Mouse (Mus musculus): ENCODE results near the gene Sf3a3. TPM values are rescaled to one million over a fixed set of nuclear protein-coding genes. Genes with fewer than 3 reads are reported as not detected.

Sf3a3 gene
- total RNA-seq, 2 experiments from 2014 or later: 18.1 to 18.2 TPM

DNA sequence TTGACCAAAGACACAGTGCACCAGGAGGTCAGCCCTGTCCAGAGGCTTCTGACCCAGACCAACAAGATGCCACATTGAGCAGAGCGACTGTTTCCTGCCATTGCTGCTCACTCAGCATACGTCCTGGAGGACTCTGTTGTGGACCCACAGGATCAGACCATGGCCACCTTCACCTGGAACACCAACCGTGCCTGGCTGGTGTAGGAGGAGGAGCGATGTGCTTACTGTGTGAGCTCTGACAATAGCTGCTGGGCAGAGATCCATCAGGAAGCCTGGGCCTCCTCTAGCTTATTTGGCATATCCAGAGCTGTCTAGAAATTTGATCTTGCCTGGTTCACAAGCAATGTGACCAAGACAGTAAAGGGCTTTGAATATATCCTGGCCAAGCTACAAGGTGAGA, 4.5 kb downstream of the Sf3a3 start:
- DNase-seq: no peak
- intact Hi-C loops (cut with DNase I): no loop called here

GRCm38 (mm10) chr4:124726121-124726520, 11.5 kb downstream of the Sf3a3 start:
- intact Hi-C loops (cut with DNase I): no loop called here
- no peak for DNase-seq

DNA sequence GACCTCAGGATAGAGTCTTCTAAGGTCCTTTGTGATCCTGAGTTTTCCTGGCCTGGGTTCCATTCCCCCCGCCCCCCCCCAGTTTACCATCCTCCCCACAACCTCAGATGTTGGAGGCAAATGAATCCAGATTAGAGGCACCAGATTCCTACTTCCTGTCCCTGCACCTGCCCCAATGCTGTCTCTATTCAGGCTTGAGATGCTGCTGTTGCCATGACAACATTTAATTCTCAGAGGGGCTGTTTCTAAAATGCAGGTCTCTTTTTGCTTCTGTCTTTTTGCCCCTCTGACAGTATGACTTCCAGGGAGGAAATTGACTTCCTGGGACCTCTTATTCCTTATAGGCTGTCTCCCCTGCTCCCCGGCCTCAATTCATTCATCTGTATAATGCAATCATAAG, 22.4 kb downstream of the Sf3a3 start:
- no peak for DNase-seq
- intact Hi-C loops (cut with DNase I): no loop called here

GRCm38 (mm10) chr4:124737486-124737885, 22.9 kb downstream of the Sf3a3 start:
- intact Hi-C loops (cut with DNase I): no loop called here
- no peak for DNase-seq

GRCm38 (mm10) chr4:124738013-124738412, 23.4 kb downstream of the Sf3a3 start:
- no peak for DNase-seq
- intact Hi-C loops (cut with DNase I): no loop called here

DNA sequence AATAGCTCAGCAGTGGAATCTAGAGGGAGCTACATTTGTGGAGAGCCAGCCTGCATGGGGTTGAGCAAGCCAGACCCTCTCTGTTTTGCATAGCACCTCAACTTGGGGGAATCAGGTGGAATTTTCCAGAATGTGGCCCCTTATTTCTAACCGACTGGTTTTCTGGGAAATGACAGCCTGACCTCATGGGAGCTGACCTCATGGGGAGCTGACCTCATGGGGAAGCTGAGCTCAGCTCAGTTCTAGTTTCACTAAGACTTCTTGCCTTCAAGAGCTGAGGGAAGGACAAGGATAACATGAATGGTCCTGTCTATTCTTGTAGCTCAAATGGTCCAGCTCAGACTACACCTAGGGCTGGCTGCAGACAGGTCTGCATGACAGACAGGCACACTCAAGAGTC, 24.2 kb downstream of the Sf3a3 start:
- intact Hi-C loops (cut with DNase I): no loop called here
- no peak for DNase-seq

- DNase-seq: peak; percentile 80 to 86
- intact Hi-C loops (cut with DNase I): no loop called here
Observed at GRCm38 (mm10) chr4:124741376-124742343, 27.1 kb downstream of the Sf3a3 start, which contains the start of gene Inpp5b. Gene Inpp5b, plus strand, starts transcription at chr4:124741850.

DNA sequence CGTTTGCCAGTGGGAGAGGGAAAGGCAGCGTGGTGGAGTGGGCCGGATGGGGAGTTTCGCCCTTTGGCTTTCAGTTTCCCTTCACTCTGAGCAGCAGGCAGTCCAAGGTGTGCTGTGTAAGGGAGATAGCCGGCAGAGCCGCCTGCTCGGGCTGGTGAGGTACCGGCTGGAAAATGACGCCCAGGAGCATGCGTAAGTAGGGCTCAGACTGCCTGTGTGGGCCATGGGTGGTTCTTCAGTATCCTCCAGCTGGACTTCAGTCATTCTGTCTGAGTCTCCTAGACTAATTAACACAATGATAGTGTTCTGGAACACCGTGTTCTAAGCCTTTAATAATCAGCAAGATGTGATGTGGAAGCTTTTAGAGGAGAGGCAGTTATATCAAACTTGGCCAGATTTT, 28.3 kb downstream of the Sf3a3 start:
- intact Hi-C loops (cut with DNase I): no loop called here
- no peak for DNase-seq

GRCm38 (mm10) chr4:124746577-124746976, 32.0 kb downstream of the Sf3a3 start:
- DNase-seq: no peak
- intact Hi-C loops (cut with DNase I): no loop called here

GRCm38 (mm10) chr4:124747851-124748250, 33.3 kb downstream of the Sf3a3 start:
- no peak for DNase-seq
- intact Hi-C loops (cut with DNase I): no loop called here

- peak; percentile 98 to 99 for DNase-seq
- intact Hi-C loops (cut with DNase I): no loop called here
Observed at GRCm38 (mm10) chr4:124751300-124752250, 37.0 kb downstream of the Sf3a3 start.

DNA sequence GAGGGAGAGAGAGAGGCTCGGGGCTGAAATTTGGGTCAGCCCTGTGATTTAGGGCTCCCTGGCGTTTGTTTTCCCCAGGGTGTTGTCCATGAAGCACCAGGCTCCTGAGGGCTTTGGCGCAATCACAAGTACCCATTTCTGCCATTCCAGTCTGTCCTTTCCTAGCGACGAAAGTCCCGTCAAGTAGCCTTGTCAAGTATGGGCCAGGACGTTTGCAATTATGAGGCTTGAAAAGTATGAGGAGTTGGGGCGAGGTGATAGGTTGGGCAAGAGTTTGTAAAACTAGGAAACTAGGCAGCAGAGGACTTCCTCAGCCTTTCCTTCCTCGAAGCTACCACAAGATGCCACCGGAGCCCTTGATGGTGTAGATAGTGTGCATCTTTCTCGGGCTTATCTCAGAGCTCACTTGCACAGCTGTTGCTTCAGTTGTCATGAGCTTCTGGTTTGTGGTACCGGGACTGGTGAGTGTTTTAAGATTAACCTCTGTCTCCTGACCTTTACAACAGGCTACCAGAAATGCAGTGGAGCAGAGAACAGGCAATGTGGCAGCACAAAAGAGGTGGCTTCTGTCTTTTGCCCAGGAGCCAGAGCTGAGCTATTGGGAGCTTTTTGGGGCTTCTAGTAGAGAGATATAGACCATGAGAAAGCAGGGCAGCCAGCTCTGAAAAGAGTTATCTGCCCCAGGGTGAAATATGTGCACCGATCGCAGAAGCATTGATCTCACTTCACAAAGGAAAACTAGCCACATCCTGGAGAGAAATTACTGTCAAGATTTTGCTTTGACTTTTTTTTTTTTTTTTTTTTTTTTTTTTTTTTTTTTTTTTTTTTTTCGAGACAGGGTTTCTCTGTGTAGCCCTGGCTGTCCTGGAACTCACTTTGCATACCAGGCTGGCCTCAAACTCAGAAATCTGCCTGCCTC, 38.0 kb downstream of the Sf3a3 start:
- intact Hi-C loops (cut with DNase I): no loop called here
- DNase-seq: no peak

DNA sequence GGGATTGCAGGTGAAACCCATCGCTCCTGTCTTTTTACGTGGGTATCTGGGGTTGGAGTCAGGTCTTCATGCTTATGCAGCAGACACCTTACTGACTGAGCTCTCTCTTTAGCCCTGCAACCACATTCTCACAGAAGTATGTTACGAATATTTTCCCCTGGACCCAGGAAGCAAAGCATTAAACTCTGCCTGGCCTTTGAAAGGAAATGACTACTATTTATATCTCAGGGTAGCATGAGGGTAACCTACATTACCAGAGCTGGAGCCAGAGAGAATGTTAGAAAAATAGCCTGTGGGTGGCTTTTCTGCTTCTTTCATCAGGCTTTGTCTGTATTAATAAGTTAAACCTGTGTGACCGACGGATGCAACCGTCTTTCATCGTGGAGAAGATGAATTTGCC, 41.0 kb downstream of the Sf3a3 start:
- intact Hi-C loops (cut with DNase I): no loop called here

DNA sequence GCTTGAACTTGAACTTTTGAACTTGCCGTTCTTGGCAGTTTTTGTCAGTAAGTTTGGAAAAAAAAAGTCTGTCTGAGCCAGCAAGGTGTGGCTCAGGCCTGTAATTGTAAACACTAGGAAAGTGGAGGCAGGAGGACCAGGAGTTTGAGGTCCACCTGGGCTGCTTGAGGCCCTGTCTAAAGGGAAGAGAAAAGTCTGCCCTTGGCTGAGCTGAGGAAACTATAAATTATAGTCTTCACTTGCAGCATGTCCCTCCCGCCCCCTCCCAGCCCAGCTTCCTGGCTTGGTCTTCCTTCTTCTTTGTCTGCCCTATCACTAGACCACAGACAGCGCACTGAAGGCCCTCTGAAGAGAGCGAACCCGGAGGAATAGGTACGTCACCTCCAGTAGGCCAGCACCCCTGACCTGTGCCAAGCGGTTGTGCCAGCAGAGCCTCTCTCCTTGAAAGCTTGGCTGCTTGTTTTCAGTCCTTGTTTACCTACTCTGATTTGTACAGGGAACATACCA, 44.8 kb downstream of the Sf3a3 start:
- intact Hi-C loops (cut with DNase I): no loop called here
- no peak for DNase-seq

More for the DNA sequence above, 41.0 kb downstream of the Sf3a3 start:
- DNase-seq: no peak

- intact Hi-C loops (cut with DNase I): no loop called here
- DNase-seq: no peak
Observed at GRCm38 (mm10) chr4:124761201-124761600, 46.6 kb downstream of the Sf3a3 start.

DNA sequence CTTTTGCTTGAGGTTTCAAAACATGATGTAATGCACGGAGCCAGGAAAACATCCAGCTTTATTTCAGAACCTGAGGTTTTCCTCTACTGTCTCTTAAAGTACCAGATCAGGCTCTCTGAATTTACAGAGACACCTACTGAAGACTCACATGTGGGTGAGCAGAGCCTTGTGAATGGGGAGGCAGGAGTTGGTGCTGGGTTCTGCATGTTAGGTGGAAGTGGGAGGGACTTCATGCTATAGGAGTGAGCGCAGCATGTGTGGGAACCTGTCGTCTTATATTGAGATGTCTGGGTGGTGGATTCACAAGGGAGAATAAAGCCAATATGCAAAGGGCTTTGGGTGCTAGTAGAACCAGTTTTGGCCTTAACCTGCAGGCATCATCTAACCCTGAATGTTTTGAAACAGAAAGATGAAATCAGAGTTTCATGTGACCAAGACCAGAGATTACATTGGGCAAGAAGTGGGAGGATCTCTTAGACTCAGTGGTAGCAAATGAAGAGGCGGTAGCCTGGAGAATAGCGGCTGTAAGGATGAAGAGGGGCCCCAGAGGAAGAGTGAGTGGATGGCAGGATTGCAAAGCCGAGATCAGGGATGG, 48.4 kb downstream of the Sf3a3 start:
- no peak for DNase-seq
- intact Hi-C loops (cut with DNase I): no loop called here

DNA sequence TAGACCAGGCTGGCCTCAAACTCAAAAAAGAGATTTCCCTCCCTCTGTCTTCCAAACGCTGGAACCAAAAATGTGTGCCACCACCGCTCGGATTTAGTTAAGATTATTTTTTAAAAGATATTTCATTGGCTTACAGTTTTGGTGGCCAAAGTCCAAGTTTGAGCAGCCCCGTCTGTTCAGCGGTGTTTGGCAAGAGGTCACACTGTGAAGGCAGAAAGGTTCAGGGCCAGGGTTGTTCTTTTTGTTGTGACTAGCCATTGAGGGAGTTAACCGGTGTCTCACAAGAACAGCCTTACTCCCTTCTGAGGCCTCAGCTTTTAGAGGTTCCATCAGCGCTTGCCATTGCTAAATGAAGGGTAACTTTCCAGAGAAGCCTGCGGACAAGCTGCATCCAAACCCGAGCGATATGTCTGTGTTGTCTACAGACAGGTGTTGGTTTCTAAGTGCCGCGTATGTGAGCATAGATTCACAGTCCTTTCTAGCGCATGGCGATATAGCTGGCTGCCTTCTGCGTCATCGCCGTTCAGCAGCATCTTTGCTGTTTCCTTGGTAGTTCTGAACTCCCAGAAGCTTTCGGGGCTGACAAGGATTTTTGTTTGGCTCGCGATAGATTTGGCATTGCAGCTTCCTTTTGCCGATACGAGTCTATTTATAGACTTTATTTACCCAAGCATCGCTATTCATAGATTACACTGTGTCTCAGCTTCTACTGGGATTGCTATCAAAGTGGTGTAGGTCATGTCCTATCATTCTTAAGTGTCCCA, 51.4 kb downstream of the Sf3a3 start:
- intact Hi-C loops (cut with DNase I): no loop called here
- DNase-seq: no peak

- no peak for DNase-seq
- intact Hi-C loops (cut with DNase I): no loop called here
Observed at GRCm38 (mm10) chr4:124766566-124766940, 52.0 kb downstream of the Sf3a3 start.

All from heart, postnatal 36 days (tissue).